Mouse (Mus musculus): Measurements from ENCODE around the gene Arhgef10l. TPM values are rescaled to one million over a fixed set of nuclear protein-coding genes. Genes with fewer than 3 reads are reported as not detected.

Gene Arhgef10l
- polyA plus RNA-seq, 1 experiment from 2014 or later: 15.9 TPM

DNA sequence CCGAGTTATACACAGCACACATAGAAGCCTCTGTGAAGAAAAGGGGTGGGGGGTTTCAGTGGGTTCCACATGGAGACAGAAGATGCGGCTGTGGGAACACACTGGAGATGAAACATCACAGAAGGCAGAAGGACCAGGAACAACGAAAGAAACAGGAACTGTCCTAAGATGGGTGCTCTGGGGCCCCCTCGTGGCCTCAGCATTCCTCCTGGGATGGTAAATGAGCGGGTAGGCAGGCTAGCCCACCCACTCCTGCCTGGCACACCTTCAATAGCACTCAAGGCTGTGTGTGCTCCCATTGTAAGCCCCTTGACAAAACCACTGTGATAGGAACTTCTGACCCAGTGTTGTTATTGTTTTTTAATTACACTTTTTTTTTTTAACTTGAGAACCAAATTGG, 174.3 kb downstream of the Arhgef10l start:
- Histone ChIP-seq H3K9ac (ENCODE audit: low read length) (no peak overlapping the region), H3K4me1 (ENCODE audit: control insufficient read depth in 2 of 2, insufficient read depth in 2 of 2, low read length in 2 of 2) (no peaks in the 10 kb centered on the region), H3K27ac (replicated peaks in 1 of 2; ENCODE audit: control insufficient read depth in 1 of 2, insufficient read depth in 1 of 2, low read depth in 2 of 2, low read length in 2 of 2) (no peak overlapping the region), H3K9me3 (ENCODE audit: control insufficient read depth, low read length) (no peaks in the 10 kb centered on the region), H3K36me3 (ENCODE audit: control insufficient read depth, insufficient read depth, low read length) (no peaks in the 10 kb centered on the region), H3K4me3 (ENCODE audit: control insufficient read depth in 1 of 2, insufficient read depth in 1 of 2, low read depth in 1 of 2, low read length in 2 of 2) (no peak overlapping the region), H3K27me3 (ENCODE audit: control insufficient read depth, insufficient read depth, low read length) (no peaks in the 10 kb centered on the region), H3K4me2 (ENCODE audit: low read length) (no peak overlapping the region)
- no peak for ATAC-seq (ENCODE audit: insufficient number of reproducible peaks, insufficient read depth, low FRiP score, low read depth)
- 35% methylated on average over 5 of the region's 5 CpGs for WGBS

DNA sequence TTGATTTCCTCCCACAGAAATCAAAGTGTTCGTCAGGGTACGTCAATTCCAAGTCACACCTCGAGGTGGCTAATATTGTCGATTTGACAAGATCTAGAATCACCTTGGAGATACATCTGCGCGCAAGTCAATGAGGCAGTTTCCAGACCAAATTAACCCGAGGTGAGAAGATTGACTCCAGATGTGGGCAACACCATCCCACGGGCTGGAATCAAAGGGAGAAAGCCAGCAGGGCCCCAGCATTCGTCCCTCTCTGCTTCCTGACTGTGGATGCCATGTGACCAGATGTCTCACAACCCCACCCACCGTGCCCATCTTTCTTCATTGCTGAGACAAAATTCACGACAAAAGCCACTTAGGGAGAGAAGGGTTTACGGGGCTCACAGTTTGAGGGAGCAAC, 180.4 kb downstream of the Arhgef10l start:
- Histone ChIP-seq H3K4me2 (ENCODE audit: low read length) (no peak overlapping the region), H3K9me3 (ENCODE audit: control insufficient read depth, low read length) (no peaks in the 10 kb centered on the region), H3K4me1 (ENCODE audit: control insufficient read depth in 2 of 2, insufficient read depth in 2 of 2, low read length in 2 of 2) (peaks cover 0 to 3% of the 10 kb centered on the region in 2 experiments; a peak in 1 of 4 replicates), H3K9ac (ENCODE audit: low read length) (no peak overlapping the region), H3K4me3 (ENCODE audit: control insufficient read depth in 1 of 2, insufficient read depth in 1 of 2, low read depth in 1 of 2, low read length in 2 of 2) (no peak overlapping the region), H3K27ac (replicated peaks in 1 of 2; ENCODE audit: control insufficient read depth in 1 of 2, insufficient read depth in 1 of 2, low read depth in 2 of 2, low read length in 2 of 2) (no peak overlapping the region), H3K36me3 (ENCODE audit: control insufficient read depth, insufficient read depth, low read length) (no peaks in the 10 kb centered on the region), H3K27me3 (ENCODE audit: control insufficient read depth, insufficient read depth, low read length) (no peaks in the 10 kb centered on the region)
- no peak for ATAC-seq (ENCODE audit: insufficient number of reproducible peaks, insufficient read depth, low FRiP score, low read depth)
- WGBS: 54% methylated on average over 12 of the region's 12 CpGs

DNA sequence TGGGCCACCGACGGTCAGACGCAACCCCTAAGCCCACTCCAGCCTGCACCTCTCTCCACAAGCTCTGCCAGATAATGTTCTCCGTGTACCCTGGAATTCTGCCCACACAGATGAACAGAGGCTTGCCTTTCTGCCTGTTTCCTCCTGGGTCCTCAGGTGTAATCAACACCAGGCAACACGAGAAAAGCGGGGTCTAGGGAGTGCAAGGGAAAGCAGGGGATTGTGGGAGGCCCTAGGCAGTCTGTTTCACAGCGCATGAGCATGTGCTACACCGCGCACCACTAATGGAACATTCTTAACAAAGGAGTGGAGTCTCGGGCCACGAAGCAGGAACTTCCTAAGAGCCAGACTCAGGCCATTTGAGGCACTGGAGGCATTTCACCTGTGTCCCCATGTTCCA, 182.7 kb downstream of the Arhgef10l start:
- Histone ChIP-seq H3K36me3 (ENCODE audit: control insufficient read depth, insufficient read depth, low read length) (no peaks in the 10 kb centered on the region), H3K4me3 (ENCODE audit: control insufficient read depth in 1 of 2, insufficient read depth in 1 of 2, low read depth in 1 of 2, low read length in 2 of 2) (no peak overlapping the region), H3K27ac (replicated peaks in 1 of 2; ENCODE audit: control insufficient read depth in 1 of 2, insufficient read depth in 1 of 2, low read depth in 2 of 2, low read length in 2 of 2) (no peak overlapping the region), H3K4me1 (ENCODE audit: control insufficient read depth in 2 of 2, insufficient read depth in 2 of 2, low read length in 2 of 2) (peaks cover 0 to 3% of the 10 kb centered on the region in 2 experiments; a peak in 1 of 4 replicates), H3K9ac (ENCODE audit: low read length) (no peak overlapping the region), H3K4me2 (ENCODE audit: low read length) (no peak overlapping the region), H3K9me3 (ENCODE audit: control insufficient read depth, low read length) (no peaks in the 10 kb centered on the region), H3K27me3 (ENCODE audit: control insufficient read depth, insufficient read depth, low read length) (no peaks in the 10 kb centered on the region)
- 75% methylated on average over 11 of the region's 11 CpGs for WGBS
- ATAC-seq (ENCODE audit: insufficient number of reproducible peaks, insufficient read depth, low FRiP score, low read depth): no peak

DNA sequence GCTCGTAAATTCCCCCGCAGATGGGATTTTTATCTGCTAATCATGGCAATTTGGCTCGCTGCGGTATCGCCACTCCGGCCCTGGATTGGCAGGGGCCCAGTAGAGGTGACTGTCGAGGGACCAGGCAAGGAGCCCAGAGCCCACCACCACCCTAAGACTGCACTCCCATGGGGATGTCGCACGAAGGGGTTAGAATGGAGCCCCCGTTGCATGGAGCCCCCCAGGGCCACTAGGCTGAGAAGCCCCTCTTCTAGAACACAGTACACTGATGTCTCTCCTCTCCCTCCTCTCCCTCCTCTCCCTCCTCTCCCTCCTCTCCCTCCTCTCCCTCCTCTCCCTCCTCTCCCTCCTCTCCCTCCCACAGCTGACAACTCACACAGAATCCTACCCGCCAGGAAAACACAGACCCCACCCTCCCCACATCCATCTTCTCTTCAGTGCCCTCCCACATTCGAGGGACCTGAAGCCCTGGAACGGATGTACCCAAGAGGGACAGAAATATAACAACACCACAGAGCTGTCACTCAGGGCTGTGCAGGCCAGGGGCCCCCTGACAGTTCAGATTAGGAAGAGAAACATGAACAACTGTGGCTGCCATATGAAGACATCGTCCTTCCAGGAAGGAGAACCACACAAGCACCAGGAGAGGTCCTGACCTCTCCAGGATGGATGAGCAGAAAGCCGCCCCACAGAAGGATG, 185.3 kb downstream of the Arhgef10l start:
- H3K9ac ChIP-seq (ENCODE audit: low read length): no peak overlapping the region
- H3K4me1 ChIP-seq (ENCODE audit: control insufficient read depth in 2 of 2, insufficient read depth in 2 of 2, low read length in 2 of 2): peaks cover 0 to 3% of the 10 kb centered on the region in 2 experiments; a peak in 1 of 4 replicates
- no peaks in the 10 kb centered on the region for H3K36me3 ChIP-seq (ENCODE audit: control insufficient read depth, insufficient read depth, low read length)
- 49% methylated on average over 15 of the region's 15 CpGs for WGBS
- no peak overlapping the region for H3K27ac ChIP-seq (replicated peaks in 1 of 2; ENCODE audit: control insufficient read depth in 1 of 2, insufficient read depth in 1 of 2, low read depth in 2 of 2, low read length in 2 of 2)
- H3K27me3 ChIP-seq (ENCODE audit: control insufficient read depth, insufficient read depth, low read length): no peaks in the 10 kb centered on the region
- no peak overlapping the region for H3K4me3 ChIP-seq (ENCODE audit: control insufficient read depth in 1 of 2, insufficient read depth in 1 of 2, low read depth in 1 of 2, low read length in 2 of 2)
- H3K9me3 ChIP-seq (ENCODE audit: control insufficient read depth, low read length): no peaks in the 10 kb centered on the region
- ATAC-seq (ENCODE audit: insufficient number of reproducible peaks, insufficient read depth, low FRiP score, low read depth): no peak
- H3K4me2 ChIP-seq (ENCODE audit: low read length): no peak overlapping the region

DNA sequence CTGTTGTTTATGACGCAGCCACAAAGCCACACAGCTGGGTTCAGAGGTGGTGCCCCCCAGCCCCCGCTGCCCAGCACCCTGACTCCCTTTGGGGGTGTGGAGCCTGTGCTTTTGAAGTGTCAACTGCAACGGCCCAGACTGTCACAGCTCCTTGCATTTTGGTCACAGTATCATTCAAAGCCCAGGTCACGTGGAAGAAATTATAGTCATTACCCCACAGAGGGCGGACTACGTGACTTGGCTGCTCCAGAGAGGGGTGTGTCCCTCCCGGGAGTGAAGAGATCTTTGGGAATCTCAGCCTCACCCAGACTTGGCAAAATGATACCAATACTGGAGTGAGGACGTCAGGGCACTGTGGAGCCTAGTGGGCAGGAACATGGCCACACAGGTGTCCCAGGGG, 190.6 kb downstream of the Arhgef10l start:
- Histone ChIP-seq H3K9me3 (ENCODE audit: control insufficient read depth, low read length) (peaks cover 4% of the 10 kb centered on the region; the same call in 1 of the 2 replicates), H3K9ac (ENCODE audit: low read length) (no peak overlapping the region), H3K27me3 (ENCODE audit: control insufficient read depth, insufficient read depth, low read length) (peaks cover 5% of the 10 kb centered on the region; the same call in 1 of the 2 replicates), H3K4me3 (ENCODE audit: control insufficient read depth in 1 of 2, insufficient read depth in 1 of 2, low read depth in 1 of 2, low read length in 2 of 2) (no peak overlapping the region), H3K27ac (replicated peaks in 1 of 2; ENCODE audit: control insufficient read depth in 1 of 2, insufficient read depth in 1 of 2, low read depth in 2 of 2, low read length in 2 of 2) (no peak overlapping the region), H3K36me3 (ENCODE audit: control insufficient read depth, insufficient read depth, low read length) (no peaks in the 10 kb centered on the region), H3K4me1 (ENCODE audit: control insufficient read depth in 2 of 2, insufficient read depth in 2 of 2, low read length in 2 of 2) (no peaks in the 10 kb centered on the region; a peak in 1 of 4 replicates), H3K4me2 (ENCODE audit: low read length) (no peak overlapping the region)
- WGBS: 70% methylated on average over 8 of the region's 8 CpGs
- ATAC-seq (ENCODE audit: insufficient number of reproducible peaks, insufficient read depth, low FRiP score, low read depth): no peak

DNA sequence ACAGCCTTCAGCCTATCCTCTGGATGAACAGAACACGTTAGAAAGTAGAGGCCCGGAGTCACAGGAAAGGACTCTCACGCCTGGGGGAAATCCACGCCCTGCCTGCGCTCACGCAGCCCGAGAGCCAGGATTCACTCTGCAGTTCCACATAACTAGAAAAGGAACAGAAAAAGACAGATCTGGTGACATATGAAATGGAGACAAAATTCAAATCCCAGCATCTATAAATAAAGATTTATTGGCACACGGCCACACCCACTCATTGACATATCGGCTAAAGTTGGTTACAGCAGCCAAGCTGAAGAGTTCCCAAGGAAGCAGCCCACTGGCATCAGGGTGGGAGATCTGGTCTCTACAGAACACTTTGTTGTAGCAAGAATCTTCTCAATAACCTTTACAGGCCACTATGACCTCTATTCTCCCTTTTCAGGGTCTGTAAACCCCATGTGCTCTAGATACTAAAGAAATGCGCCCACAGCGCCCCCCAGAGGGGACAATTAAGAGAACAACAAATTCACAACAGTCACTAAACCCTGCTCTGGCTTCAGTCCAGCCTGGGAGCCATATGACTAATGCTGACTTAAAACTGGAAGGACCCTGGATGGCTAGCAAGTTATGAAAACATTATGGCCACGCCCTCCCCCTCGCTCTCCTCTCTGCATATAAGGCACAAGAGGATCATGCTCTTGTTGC, 195.9 kb downstream of the Arhgef10l start:
- WGBS: 63% methylated on average over 13 of the region's 13 CpGs

DNA sequence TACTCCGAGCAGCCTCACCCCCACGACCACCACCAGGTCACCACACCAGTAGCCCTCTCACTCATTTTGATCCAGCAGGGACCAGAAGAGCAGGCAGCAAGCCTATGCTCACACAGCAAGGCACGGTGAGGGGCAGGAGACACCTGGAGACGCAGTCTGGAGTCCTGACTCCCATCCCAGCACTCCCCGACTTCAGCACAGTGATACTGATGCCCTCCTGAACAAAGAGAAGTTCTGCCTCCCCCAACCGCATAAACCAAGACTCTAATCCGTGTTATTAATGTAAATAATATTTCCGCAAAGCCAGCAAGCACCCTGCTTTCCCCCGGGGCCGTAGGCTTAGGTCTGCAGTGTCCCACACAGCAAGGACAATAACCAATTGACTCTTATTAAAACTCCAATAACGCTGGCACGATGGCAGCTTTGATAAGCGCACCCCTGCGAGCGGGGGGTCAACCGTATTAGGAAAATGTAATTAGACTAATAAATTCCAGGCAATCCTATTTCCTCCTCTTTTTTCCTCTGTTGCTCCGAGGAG, 198.5 kb downstream of the Arhgef10l start:
- no peak overlapping the region for H3K27ac ChIP-seq (replicated peaks in 1 of 2; ENCODE audit: control insufficient read depth in 1 of 2, insufficient read depth in 1 of 2, low read depth in 2 of 2, low read length in 2 of 2)
- no peak overlapping the region for H3K9ac ChIP-seq (ENCODE audit: low read length)
- ATAC-seq (ENCODE audit: insufficient number of reproducible peaks, insufficient read depth, low FRiP score, low read depth): no peak
- H3K4me3 ChIP-seq (ENCODE audit: control insufficient read depth in 1 of 2, insufficient read depth in 1 of 2, low read depth in 1 of 2, low read length in 2 of 2): no peak overlapping the region
- no peaks in the 10 kb centered on the region for H3K9me3 ChIP-seq (ENCODE audit: control insufficient read depth, low read length)
- 71% methylated on average over 17 of the region's 17 CpGs for WGBS
- no peaks in the 10 kb centered on the region for H3K36me3 ChIP-seq (ENCODE audit: control insufficient read depth, insufficient read depth, low read length)
- H3K4me1 ChIP-seq (ENCODE audit: control insufficient read depth in 2 of 2, insufficient read depth in 2 of 2, low read length in 2 of 2): no peaks in the 10 kb centered on the region
- no peak overlapping the region for H3K4me2 ChIP-seq (ENCODE audit: low read length)
- H3K27me3 ChIP-seq (ENCODE audit: control insufficient read depth, insufficient read depth, low read length): peaks cover 5% of the 10 kb centered on the region; the same call in 1 of the 2 replicates

More for the DNA sequence above, 195.9 kb downstream of the Arhgef10l start:
- Histone ChIP-seq H3K4me2 (ENCODE audit: low read length) (no peak overlapping the region), H3K9me3 (ENCODE audit: control insufficient read depth, low read length) (peaks cover 4% of the 10 kb centered on the region; the same call in 1 of the 2 replicates), H3K36me3 (ENCODE audit: control insufficient read depth, insufficient read depth, low read length) (no peaks in the 10 kb centered on the region), H3K9ac (ENCODE audit: low read length) (no peak overlapping the region), H3K4me3 (ENCODE audit: control insufficient read depth in 1 of 2, insufficient read depth in 1 of 2, low read depth in 1 of 2, low read length in 2 of 2) (no peak overlapping the region), H3K27me3 (ENCODE audit: control insufficient read depth, insufficient read depth, low read length) (peaks cover 5% of the 10 kb centered on the region; the same call in 1 of the 2 replicates), H3K4me1 (ENCODE audit: control insufficient read depth in 2 of 2, insufficient read depth in 2 of 2, low read length in 2 of 2) (no peaks in the 10 kb centered on the region), H3K27ac (replicated peaks in 1 of 2; ENCODE audit: control insufficient read depth in 1 of 2, insufficient read depth in 1 of 2, low read depth in 2 of 2, low read length in 2 of 2) (no peak overlapping the region)
- no peak for ATAC-seq (ENCODE audit: insufficient number of reproducible peaks, insufficient read depth, low FRiP score, low read depth)
